Mouse (Mus musculus) monocyte, adult 2 months (primary cell): ENCODE data around the gene Ttc12.

Experiments
- DNase-seq, 2 experiments: peaks; one replicate each; pipeline ENCODE4 v3.0.0; 2022; ENCODE audit warnings: low spot score in 2 of 2, low read depth in 1 of 2

Ttc12 gene

GRCm38 (mm10) chr9:49490609-49491008 is 4.6 kb upstream of the Ttc12 start:
- DNase-seq, result no peak

- peak; percentile 23 to 65 for DNase-seq
Measured at GRCm38 (mm10) chr9:49488912-49489895, 3.2 kb upstream of the Ttc12 start.

GRCm38 (mm10) chr9:49488258-49488657 is 2.2 kb upstream of the Ttc12 start:
- no peak for DNase-seq

- DNase-seq, result no peak
Measured at GRCm38 (mm10) chr9:49487657-49487943, 1.6 kb upstream of the Ttc12 start.

GRCm38 (mm10) chr9:49486805-49487656 is 1.0 kb upstream of the Ttc12 start:
- no peak for DNase-seq

GRCm38 (mm10) chr9:49485250-49485891 is 654 bp downstream of the Ttc12 start:
- DNase-seq, result no peak

- no peak for DNase-seq
Measured at GRCm38 (mm10) chr9:49483316-49483715, 2.7 kb downstream of the Ttc12 start.

GRCm38 (mm10) chr9:49472126-49472525 is 13.9 kb downstream of the Ttc12 start:
- DNase-seq, result no peak

- DNase-seq, result no peak
Measured at GRCm38 (mm10) chr9:49470946-49471345, 15.1 kb downstream of the Ttc12 start.

- DNase-seq, result no peak
Measured at GRCm38 (mm10) chr9:49470006-49470405, 16.0 kb downstream of the Ttc12 start.

- no peak for DNase-seq
Measured at GRCm38 (mm10) chr9:49456136-49456535, 29.9 kb downstream of the Ttc12 start.

- no peak for DNase-seq
Measured at GRCm38 (mm10) chr9:49452396-49452795, 33.6 kb downstream of the Ttc12 start.

- DNase-seq, result no peak
Measured at GRCm38 (mm10) chr9:49450491-49450890, 35.5 kb downstream of the Ttc12 start.

- DNase-seq, result no peak
Measured at GRCm38 (mm10) chr9:49442621-49443020, 43.4 kb downstream of the Ttc12 start.

- DNase-seq, result no peak
Measured at GRCm38 (mm10) chr9:49427478-49427877, 58.5 kb downstream of the Ttc12 start.

GRCm38 (mm10) chr9:49426921-49427320 is 59.1 kb downstream of the Ttc12 start, which contains the start of gene Ankk1:
Ankk1 (minus strand) TSS chr9:49427021.
- DNase-seq, result no peak

- no peak for DNase-seq
Measured at GRCm38 (mm10) chr9:49425585-49425984, 60.4 kb downstream of the Ttc12 start.

- DNase-seq, result no peak
Measured at GRCm38 (mm10) chr9:49423866-49424265, 62.2 kb downstream of the Ttc12 start.

GRCm38 (mm10) chr9:49410621-49411020 is 75.4 kb downstream of the Ttc12 start:
- DNase-seq, result no peak

- no peak for DNase-seq
Measured at GRCm38 (mm10) chr9:49407028-49407427, 79.0 kb downstream of the Ttc12 start.

- no peak for DNase-seq
Measured at GRCm38 (mm10) chr9:49403711-49404110, 82.3 kb downstream of the Ttc12 start.
